Mouse (Mus musculus) regulatory T cell (primary cell): ENCODE data around the gene Tma7.

Experiments used
- in situ Hi-C: fragments of 300-600 bp; cut with MboI, MseI; formaldehyde crosslinking; loops from one replicate; pipeline ENCODE4 v1.15.1; 2025; ENCODE audit warnings: high pct_unique_total_duplicates

Tma7 gene

DNA sequence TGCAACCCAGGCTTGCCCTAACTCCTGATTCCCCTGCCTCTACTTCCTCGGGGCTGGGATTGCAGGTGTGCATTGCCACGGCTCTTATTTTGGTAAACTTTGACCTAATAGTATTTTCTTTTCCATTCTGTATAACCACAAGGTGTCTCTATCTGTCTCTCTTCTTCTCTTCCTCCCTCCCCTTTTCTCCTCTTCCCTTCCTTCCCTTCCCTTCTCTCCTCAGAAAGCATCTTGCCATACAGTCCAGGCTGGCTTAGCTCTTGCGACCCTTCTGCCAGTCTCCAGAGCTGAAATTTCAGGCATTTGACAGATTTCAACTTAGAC lies 31.8 kb downstream of the Tma7 start:
- in situ Hi-C loops: loop anchor here (5.0 to 10.0 kb wide), 3 partner anchors 48 to 1746 kb away; partner anchors contain the start of gene Cdc25a

DNA sequence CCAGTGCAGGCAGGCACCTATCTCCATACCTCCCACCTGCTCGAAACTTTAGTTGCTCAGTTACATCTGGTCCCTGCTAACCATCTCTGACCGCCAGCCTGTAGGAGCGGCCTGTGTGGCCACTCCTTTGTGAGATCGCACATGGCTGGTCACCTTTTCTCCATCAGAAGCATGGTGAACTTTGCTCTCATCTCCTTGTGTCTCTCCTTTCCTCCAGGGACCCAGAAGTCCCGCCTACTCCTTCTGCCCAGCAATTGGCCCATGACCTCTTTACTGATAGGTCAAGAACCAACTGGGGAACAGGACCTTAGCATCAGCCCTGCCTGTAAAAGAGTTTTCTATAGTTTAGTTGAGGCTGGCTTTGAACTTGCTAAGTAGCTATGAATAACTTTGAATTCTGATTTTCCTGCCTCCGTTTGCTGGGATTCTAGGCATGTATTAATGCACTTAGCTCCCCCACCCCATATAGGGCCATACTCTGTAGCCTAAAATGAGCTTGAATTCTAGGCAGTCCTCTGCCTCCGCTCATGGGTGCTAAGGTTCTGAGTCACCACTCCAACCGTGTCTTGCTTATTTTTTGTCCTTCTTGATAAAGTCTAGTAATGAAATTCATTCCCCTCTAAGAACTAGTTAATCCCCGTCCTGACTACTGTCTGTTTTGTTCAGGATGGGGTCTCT lies 32.3 kb downstream of the Tma7 start:
- in situ Hi-C loops: loop anchor here (5.0 to 10.0 kb wide), 4 partner anchors 48 to 1745 kb away; partner anchors contain the start of genes Cdc25a and Usp19

DNA sequence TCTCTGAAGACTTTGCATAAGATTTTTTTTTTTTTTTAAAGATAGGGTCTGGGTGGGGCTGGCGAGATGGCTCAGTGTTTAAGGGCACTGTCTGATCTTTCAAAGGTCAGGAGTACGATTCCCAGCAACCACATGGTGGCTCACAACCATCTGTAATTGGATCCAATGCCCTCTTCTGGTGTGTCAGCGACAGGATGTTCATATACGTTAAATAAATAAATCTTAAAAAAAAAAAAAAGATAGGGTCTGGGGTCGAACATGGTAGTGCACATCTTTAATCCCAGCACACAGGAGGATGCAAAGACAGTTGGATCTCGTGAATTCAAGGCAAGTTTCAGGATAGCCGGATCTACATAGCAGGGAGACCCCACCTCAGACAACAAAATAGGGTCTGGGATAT lies 33.1 kb downstream of the Tma7 start:
- in situ Hi-C loops: loop anchor here (10.0 kb wide), 1 partner anchor 555 kb away; the partner anchor contains the start of gene Usp19

DNA sequence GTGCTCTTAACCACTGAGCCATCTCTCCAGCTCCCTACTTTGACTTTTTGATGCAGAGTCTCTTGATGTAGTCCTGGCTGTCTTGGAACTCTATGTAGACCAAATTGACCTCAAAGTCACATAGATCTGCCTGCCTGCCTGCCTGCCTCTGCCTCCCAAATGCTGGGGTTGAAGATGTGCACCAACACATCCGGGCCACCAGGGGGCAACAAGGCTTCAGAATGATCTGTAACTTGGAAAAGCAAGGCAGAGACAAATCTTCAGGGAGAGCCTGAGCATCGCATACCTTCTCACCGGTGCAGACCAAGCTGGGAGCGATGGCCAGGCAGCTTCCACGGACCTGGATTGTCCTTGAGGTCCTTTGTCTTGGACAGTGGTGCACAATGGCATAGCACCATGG lies 36.1 kb downstream of the Tma7 start:
- in situ Hi-C loops: loop anchor here (10.0 kb wide), 1 partner anchor 552 kb away; the partner anchor contains the start of gene Usp19

DNA sequence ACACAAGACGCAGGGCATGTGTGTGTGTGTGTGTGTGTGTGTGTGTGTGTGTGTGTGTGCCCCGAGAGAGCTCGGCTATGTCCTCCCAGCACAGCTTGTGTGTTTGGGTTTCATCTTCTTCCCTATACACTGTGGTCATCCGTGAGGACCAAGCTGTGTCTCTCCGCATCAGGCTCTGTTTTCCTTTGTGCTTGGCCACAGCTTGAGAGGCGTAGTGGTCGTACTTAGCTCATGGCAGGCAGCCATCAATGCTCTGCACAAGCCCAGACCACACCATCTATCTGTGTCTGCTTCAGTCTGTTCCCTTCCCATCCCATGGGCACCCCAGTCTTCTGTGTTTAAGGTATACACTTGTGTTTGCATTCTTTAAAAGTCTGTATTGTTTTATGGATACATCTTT lies 41.0 kb downstream of the Tma7 start:
- in situ Hi-C loops: loop anchor here (5.0 to 10.0 kb wide), 2 partner anchors 36 to 547 kb away; partner anchors contain the start of gene Usp19

DNA sequence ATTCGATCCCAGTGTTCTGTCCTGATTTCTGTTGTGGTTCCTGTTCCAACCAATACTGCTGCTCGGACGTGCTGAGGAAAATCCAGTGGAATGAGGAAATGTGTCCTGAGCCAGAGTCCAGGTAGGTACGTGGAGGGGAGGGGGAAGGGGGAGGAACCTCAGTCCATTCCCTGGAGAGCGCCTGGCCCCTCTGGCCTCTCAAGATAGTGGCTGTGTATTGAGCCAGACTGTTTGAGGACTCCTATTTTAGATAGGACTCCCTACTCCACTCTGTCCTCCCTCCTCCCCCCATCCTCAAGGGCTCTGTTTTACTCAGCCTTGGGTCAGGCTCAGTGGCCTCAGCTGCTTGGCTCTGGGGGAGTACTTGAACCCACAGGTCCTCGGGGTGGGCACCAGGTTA lies 41.5 kb downstream of the Tma7 start:
- in situ Hi-C loops: loop anchor here (5.0 to 10.0 kb wide), 2 partner anchors 36 to 546 kb away; partner anchors contain the start of gene Usp19

DNA sequence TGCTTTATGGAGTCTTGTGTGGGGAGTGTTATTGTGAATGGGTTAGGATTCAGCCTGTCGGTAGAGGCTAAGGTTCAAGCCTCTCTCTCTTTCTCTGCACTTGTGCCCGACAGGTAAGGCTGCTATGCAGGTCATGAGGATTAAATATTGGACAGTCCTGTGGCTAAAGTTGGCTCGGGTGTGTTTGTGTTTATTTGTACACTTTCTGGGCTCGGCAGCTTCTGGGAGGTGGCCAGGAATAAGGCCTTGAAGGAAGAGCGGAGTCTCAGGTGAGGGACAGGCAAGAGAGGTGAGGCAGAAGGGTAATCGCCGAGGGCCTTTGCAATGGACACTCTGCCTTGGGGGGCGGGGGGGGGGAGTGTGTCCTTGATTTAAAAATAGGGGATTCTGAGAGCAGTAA lies 42.2 kb downstream of the Tma7 start:
- in situ Hi-C loops: loop anchor here (5.0 to 10.0 kb wide), 2 partner anchors 37 to 545 kb away; partner anchors contain the start of gene Usp19

DNA sequence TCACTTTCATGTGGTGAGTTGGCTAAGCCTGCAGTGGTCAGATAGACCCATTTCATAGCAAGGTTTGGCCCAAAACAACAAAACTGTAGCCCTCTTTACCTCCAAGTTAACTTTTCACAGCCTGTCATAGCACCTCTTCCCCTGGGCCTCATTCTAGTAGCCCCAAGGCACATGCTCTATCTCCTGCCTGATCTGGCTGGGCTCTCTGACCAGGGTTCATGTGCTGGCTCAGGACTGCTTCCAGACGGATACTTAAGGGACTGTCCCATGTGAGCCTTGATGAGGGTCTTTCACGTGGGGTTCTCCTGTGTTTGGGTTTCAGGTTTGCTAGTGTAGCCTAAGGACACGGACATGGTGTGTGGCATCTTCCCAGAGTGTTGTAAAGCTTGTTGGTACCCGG lies 42.7 kb downstream of the Tma7 start:
- in situ Hi-C loops: loop anchor here (5.0 to 10.0 kb wide), 2 partner anchors 38 to 545 kb away; partner anchors contain the start of gene Usp19

DNA sequence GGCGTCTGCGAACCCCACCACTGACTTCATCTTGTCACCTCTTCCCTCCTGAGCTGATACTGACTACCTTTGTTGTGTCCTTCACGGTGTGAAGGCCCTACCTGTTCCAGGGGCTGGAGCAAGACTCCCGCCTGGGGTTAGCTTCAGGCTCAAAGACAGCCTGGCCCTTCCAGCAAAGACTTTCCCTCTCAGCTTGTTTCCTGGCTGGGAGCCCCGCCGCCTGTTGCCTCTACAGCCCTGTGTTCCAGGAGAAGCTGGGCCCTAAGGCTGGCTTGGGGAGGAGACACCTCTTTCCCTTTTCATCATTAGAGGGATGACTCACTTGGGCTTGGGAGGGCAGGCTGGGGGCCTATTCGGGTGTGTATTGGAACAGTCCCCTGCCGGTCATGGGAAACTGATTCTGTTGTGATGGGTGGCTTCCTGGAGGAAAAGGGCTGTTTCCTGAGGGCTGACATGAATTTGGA lies 43.5 kb downstream of the Tma7 start:
- in situ Hi-C loops: no loop called here

DNA sequence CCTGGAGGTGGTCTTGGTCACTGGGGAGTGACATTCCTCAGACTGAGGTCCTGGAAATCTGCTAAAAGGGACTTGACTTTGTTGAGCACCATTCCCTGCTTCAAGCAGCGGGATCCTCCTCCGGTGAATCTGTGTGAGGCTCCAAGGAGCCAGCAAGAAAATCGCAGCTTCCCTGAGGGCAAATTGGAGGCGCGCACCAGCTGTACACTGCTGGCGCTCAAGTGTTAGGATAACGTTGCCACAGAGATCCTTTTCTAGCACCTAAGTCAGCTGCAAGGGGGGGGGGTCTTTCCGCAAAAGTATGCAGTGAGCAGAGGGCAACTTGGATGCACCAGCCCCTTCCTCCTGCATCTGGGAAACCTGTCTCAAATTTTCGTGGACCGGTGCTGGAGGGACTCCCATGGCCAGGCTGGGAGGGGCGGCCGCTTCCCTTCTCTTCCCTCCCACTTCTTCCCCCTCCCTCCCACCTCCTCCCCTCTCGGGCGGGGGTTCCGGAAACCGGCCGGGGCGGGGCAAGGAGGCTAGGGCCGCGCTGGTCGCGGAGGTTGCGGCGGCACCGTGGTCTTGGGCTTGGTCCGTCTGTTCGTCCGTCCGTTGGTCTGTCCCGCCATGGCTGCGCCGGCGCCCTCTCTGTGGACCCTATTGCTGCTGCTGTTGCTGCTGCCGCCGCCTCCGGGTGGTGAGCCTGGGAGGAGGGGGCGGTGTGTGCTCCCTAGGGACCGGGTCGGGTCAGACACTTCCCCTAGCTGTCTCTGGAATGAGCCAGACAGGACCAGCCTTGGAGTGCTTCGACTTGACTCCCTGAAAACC lies 44.1 kb downstream of the Tma7 start, which contains the start of gene Shisa5:
Gene Shisa5 (plus strand): TSS at position 480 of the 810 bp plus-strand sequence.
- in situ Hi-C loops: no loop called here

DNA sequence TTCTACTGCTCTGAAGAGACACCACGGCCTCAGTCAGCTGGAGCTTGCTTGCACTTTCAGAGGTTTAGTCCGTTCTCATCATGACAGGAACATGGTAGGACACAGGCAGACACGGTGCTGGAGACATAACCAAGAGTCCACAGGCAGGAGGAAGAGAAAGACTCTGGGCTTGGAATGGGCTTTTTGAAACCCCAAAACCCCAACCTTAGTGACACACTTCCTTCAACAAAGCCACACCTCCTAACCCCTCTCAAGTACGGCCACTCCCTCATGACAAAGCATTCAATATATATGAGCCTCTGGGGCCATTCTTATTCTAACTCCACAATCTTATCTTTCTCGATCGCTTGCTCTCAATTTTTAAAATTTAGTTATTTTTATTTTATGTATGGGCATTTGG lies 50.0 kb downstream of the Tma7 start:
- in situ Hi-C loops: no loop called here

DNA sequence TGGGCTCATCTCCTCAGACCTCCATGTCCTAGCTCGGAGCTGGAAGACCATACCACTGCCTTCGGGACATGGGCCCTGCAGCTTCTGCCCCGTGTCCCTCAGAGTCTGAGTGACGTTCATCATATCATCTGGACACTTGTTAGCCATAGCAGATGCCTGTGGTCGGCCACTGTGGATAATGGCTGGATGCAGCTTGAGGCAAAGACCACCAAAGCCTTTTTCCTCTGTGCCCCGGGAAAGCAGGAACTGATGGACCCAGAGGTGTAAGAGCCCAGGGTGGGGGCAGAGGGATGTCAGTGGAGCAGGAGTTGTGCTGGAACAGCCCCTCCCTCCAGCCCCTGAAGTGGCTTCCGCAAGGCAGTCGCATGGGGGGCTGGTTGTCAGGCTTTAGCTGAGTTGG lies 50.7 kb downstream of the Tma7 start:
- in situ Hi-C loops: no loop called here

DNA sequence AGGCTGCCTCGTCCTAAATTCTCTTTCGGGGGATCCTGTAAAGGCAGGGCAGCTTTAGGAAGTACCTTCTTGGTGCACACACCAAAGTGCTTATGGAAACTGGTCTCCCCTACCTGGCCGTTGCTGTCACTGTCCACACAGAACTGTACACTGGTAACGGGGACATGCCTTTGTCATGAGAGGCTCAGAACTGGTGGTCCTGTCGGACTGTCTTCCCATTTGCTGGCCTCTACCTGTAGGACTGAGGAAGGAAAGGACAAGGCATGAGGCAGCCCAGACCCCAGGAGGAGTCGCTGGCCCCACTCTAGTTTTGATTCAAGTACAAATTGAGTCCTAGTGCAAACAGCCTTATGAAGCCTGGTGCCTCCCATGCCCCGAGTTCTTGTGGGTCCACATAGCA lies 51.4 kb downstream of the Tma7 start:
- in situ Hi-C loops: no loop called here

DNA sequence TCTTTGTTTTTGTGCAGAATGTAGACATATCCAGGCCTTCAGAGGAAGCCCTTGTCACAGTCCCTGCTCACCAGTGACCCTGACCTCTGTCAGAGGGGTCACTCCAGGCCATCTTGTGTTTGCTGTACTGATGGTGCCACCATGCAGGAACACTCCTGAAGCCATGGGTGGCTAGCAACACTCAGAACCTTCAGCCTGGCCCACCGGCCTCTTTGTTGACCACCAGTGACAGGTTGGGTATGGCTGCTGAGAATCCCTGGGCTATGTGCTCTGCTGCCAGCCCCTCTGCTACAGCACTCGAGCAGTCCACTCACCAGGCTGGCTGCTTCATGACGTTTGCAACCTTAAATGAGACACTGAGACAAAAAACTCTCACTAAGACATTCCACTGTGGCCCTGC lies 52.1 kb downstream of the Tma7 start:
- in situ Hi-C loops: no loop called here

DNA sequence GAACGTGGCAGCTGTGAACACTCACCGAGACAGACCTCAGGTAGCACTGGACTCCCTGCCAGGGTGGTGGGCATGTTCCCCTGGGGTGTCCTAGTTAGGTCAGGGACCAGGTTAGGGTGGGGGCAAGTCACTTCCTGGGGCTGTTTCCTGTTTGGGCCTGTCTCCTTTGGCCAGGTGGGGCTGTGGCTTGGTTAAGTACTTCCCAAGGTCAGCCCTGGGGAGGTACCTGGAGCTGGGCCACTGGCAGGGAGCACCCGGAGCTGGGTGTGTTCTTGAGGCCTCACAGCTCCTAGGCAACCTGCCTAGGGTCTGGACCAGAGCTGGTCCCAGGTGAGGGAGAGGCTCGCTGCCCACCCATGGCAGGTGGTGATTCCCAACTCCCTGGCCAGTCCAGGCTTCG lies 53.5 kb downstream of the Tma7 start:
- in situ Hi-C loops: no loop called here

DNA sequence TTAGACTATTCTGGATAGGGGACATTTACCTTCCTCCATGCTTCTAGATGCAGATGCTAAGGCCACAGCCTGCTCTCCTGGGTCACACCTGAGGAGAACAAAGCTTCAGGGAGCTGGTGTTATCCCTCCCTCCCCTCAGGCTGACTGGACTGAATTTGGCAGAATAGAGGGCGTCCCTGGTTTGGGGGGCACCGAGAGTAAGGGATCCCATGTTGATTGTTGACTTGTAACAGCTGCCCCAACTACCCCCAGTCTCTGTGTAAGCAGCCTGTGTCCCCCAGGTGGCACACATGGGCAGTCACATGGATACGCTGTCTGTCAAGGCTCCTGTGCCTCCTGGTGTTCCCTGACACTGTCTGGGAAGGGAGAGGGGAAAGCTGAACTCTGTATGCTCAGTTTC lies 54.0 kb downstream of the Tma7 start:
- in situ Hi-C loops: no loop called here

DNA sequence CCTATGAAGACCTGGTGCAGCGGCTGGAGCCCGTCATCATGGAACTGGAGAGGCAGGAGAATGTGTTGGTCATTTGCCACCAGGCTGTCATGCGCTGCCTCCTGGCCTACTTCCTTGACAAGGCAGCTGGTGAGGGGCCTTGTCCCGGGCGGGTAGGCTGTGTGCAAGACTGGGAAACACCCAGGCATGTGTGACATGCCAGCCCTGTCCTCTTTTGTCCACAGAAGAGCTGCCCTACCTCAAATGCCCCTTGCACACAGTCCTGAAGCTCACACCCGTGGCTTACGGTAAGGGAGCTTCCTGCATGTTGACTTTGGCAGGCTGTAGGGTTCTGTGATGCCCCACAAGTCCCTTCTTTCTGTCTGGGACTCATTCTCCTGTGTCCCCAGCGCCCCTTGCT lies 54.9 kb downstream of the Tma7 start:
- in situ Hi-C loops: no loop called here
